Mouse (Mus musculus) gastrocnemius, postnatal 25 days (tissue): ENCODE results near the gene Esp36. TPM values are rescaled to one million over a fixed set of nuclear protein-coding genes. Genes with fewer than 3 reads are reported as not detected.
"Not testable (repeated sequence)": the region's sequence is repeated elsewhere in the genome, so short reads cannot be mapped to it uniquely, and the experiment has no call there.

ENCODE experiments used
- DNase-seq: peaks from one replicate; pipeline ENCODE4 v3.0.0; 2022
- long read RNA-seq, 2 experiments: library from polyadenylated mRNA; stranded (forward); transcript quantifications; one replicate each; pipeline ENCODE4 v2.0.0; 2021
- total RNA-seq, 2 experiments: library from RNA; stranded (reverse); gene quantifications; 1 replicate in 1 of 2; 2 replicates in 1 of 2; pipeline ENCODE4 v1.2.3; 2021

Gene Esp36
- total RNA-seq = not detected
- long read RNA-seq, experiment 1 = 0 reads
- long read RNA-seq, experiment 2 = 0 reads

- no peak for DNase-seq
Observed at GRCm38 (mm10) chr17:38420085-38420484, at the start of gene Esp36. Esp36 (minus strand) TSS chr17:38420185.

DNA sequence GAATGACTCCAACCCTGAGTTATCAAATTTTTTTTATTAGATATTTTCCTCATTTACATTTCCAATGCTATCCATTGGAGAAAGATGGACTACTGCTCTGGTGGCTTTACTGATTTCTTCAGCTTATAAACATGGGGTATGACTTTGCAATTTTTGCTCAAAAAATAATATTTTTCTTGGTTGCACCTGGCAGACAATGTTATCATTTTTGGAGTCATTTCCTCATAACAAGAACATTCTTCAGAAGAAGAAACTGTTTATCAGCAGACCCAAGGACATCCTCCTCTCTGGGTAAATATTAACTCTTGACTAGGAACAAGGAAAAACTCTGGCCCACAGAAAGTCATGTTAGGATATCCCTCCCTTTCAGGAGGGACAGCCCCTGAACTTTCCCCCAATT, 36.2 kb upstream of the Esp36 start:
- DNase-seq = not testable (repeated sequence)

DNA sequence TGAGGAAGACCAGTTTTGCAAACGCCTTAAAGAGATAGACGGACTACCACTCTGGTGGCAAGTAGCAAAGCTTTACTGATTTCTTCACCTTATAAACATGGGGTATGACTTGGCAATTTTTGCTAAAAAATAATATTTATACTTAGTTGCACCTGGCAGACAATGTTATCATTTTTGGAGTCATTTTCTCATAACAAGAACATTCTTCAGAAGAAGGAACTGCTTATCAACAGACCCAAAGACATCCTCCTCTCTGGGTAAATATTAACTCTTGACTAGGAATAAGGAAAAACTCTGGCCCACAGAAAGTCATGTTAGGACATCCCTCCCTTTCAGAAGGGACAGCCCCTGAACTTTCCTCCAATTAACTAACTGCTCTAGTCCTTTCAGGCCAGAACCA, 30.7 kb upstream of the Esp36 start:
- no peak for DNase-seq

DNA sequence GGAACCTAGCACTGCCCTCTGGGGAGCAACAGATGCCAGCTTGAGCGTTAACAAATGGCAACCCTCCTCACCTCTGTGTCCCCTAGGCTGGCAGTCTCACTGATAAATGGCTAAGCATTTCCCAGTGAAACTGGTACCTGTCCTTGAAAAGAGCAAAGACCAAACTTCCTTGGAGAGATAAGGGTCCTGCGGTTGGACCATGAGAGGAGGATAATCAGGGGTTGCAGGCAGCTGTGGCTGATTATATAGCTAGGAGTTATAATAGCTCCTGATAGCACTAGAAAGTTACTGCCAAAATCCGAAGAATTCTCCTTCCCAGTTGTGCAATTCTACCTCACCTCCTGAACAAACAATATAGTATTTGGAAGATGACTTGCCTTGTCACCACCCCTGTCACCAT, 13.8 kb downstream of the Esp36 start:
- DNase-seq = no peak

DNA sequence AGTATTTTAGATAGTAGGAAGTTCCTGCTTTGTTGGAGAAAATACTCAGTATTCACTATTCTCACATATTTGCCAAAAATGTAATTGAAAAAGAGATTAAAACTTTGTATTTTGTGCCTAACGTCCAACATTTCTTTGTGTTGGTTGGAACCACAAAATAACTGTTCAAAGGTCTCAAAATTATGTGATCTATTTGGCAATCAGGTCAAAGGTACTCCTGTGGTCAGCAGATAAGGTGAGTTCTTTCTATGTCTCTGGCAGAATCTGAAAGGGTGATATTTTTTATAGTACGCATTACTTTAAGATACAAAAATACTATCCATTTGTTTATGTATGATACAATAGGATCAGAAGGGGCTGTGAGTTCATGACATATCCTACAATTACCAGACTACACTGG, 28.2 kb downstream of the Esp36 start:
- DNase-seq = no peak

Other genes with a start within 250 kb of the Esp36 start
- not detected for gene Olfr134, start 248.8 kb downstream of the Esp36 start, total RNA-seq
- gene Olfr135, start 215.8 kb downstream of the Esp36 start, total RNA-seq = not detected
- gene Olfr138, start 159.2 kb downstream of the Esp36 start, total RNA-seq = not detected
- gene Olfr137, start 112.6 kb downstream of the Esp36 start, total RNA-seq = not detected
- gene Olfr136, start 90.4 kb downstream of the Esp36 start, total RNA-seq = not detected
- gene Esp34, start 134.0 kb upstream of the Esp36 start, total RNA-seq = not detected
- gene Esp31, start 219.3 kb upstream of the Esp36 start, total RNA-seq = not detected